ENCODE assay signal across 10 mouse cellular contexts in genomic region chr5:120626399-120626798, GRCm38 (mm10). TPM values are rescaled to one million over a fixed set of nuclear protein-coding genes. Genes with fewer than 3 reads are reported as not detected.
DNase-seq lines count a peak whose midpoint lies in the region; ATAC-seq and TF ChIP-seq lines count a peak whose summit lies in the region.
"Had no signal": no experiment of that assay in that cellular context is flagged by ENCODE, and none has a peak within 500 bp of the region (broad histone marks: within the 10 kb centered on the region; RNA-seq: fewer than 3 reads in every experiment).

No protein-coding gene starts in this region.

- H3K27ac ChIP-seq in hindbrain, embryonic 12.5 days = no peak overlapping the region
- no peak overlapping the region for H3K27ac ChIP-seq in hindbrain, postnatal 0 days
- H3K27ac ChIP-seq in ES-E14 (ENCODE audit: insufficient read depth, low read depth, low read length, poor library complexity, severe bottlenecking) = no peak overlapping the region
- no peak overlapping the region for H3K27ac ChIP-seq in embryonic facial prominence, embryonic 11.5 days (replicated peaks; ENCODE audit: low read depth, low read length)

- H3K9me3 ChIP-seq in hindbrain, embryonic 12.5 days (replicated peaks) = no peaks in the 10 kb centered on the region
- no peaks in the 10 kb centered on the region for H3K9me3 ChIP-seq in hindbrain, postnatal 0 days (ENCODE audit: low read length)
- no peaks in the 10 kb centered on the region for H3K9me3 ChIP-seq in ES-E14 (ENCODE audit: control insufficient read depth, insufficient read depth, low read depth, low read length)
- no peaks in the 10 kb centered on the region for H3K9me3 ChIP-seq in embryonic facial prominence, embryonic 11.5 days (replicated peaks; ENCODE audit: control insufficient read depth, low read length)

- no peak for TF ChIP-seq CTCF in hindbrain, postnatal 0 days (IDR thresholded peaks at IDR 0.05; ENCODE audit: low read depth)

- H3K4me3 ChIP-seq in hindbrain, embryonic 12.5 days = no peak overlapping the region
- no peak overlapping the region for H3K4me3 ChIP-seq in hindbrain, postnatal 0 days (ENCODE audit: low read length)
- no peak overlapping the region; a peak in 1 of 4 replicates for H3K4me3 ChIP-seq in ES-E14 (ENCODE audit: insufficient read depth in 1 of 2, low read depth in 1 of 2, low read length in 2 of 2, poor library complexity in 1 of 2, severe bottlenecking in 1 of 2)
- H3K4me3 ChIP-seq in embryonic facial prominence, embryonic 11.5 days (ENCODE audit: low read depth, low read length) = no peak overlapping the region

- no peak overlapping the region for H3K9ac ChIP-seq in hindbrain, embryonic 12.5 days
- no peak overlapping the region for H3K9ac ChIP-seq in hindbrain, postnatal 0 days (replicated peaks; ENCODE audit: low read length)
- H3K9ac ChIP-seq in ES-E14 (ENCODE audit: insufficient read depth, low read depth, low read length, poor library complexity, severe bottlenecking) = no peak overlapping the region
- H3K9ac ChIP-seq in embryonic facial prominence, embryonic 11.5 days (replicated peaks; ENCODE audit: low read length) = no peak overlapping the region

- H3K4me1 ChIP-seq in hindbrain, embryonic 12.5 days = peaks cover 17% of the 10 kb centered on the region
- no peaks in the 10 kb centered on the region for H3K4me1 ChIP-seq in hindbrain, postnatal 0 days (ENCODE audit: insufficient read depth, low read length)
- H3K4me1 ChIP-seq in ES-E14 (ENCODE audit: control insufficient read depth in 2 of 2, insufficient read depth in 2 of 2, low read length in 2 of 2, poor library complexity in 1 of 2) = peaks cover 5 to 11% of the 10 kb centered on the region in 2 experiments; a peak in 2 of 4 replicates
- no peaks in the 10 kb centered on the region for H3K4me1 ChIP-seq in embryonic facial prominence, embryonic 11.5 days (ENCODE audit: control insufficient read depth, insufficient read depth, low read length)

- in situ Hi-C loops in ES-E14 (cut with MboI; ENCODE audit: low sequenced_read_pairs in 2 of 2, unreplicated experiment in 2 of 2) = loop anchor here in 1 of 2 experiments (10.0 kb wide), 1 partner anchor 108 kb away; no protein-coding TSS in a partner anchor

- WGBS in hindbrain, embryonic 12.5 days = 25% methylated on average over 19 of the region's 19 CpGs
- 41% methylated on average over 19 of the region's 19 CpGs for WGBS in hindbrain, postnatal 0 days
- WGBS in embryonic facial prominence, embryonic 11.5 days = 28% methylated on average over 18 of the region's 19 CpGs

- peaks cover 19% of the 10 kb centered on the region for H3K27me3 ChIP-seq in hindbrain, embryonic 12.5 days
- H3K27me3 ChIP-seq in hindbrain, postnatal 0 days (ENCODE audit: insufficient read depth, low read length) = no peaks in the 10 kb centered on the region
- peaks cover 3% of the 10 kb centered on the region; the same call in 1 of the 2 replicates for H3K27me3 ChIP-seq in embryonic facial prominence, embryonic 11.5 days (ENCODE audit: control insufficient read depth, insufficient read depth, low read length)

- 0 out of 2 replicates have a peak, but pooled peaks have one; percentile 41 for ATAC-seq in hindbrain, embryonic 12.5 days (ENCODE audit: low FRiP score)
- no peak for ATAC-seq in hindbrain, postnatal 0 days
- no peak for ATAC-seq in embryonic facial prominence, embryonic 11.5 days (replicated peaks; ENCODE audit: insufficient number of reproducible peaks, low FRiP score, low TSS enrichment, low read depth)

- peaks cover 68% of the 10 kb centered on the region for H3K36me3 ChIP-seq in hindbrain, embryonic 12.5 days
- H3K36me3 ChIP-seq in hindbrain, postnatal 0 days (ENCODE audit: insufficient read depth, low read length) = peaks cover 40% of the 10 kb centered on the region
- peaks cover 58% of the 10 kb centered on the region for H3K36me3 ChIP-seq in ES-E14 (ENCODE audit: control insufficient read depth, insufficient read depth, low read length, poor library complexity, severe bottlenecking)
- H3K36me3 ChIP-seq in embryonic facial prominence, embryonic 11.5 days (replicated peaks; ENCODE audit: control insufficient read depth, insufficient read depth, low read depth, low read length) = peaks cover 8% of the 10 kb centered on the region

- no peak for DNase-seq in hindbrain, postnatal 0 days (ENCODE audit: low spot score)
- peak; percentile 95 for DNase-seq in ES-E14 (ENCODE audit: low read depth, low spot score)
- peak; percentile 61 for DNase-seq in embryonic facial prominence, embryonic 11.5 days (ENCODE audit: low spot score)
- DNase-seq in lung, postnatal 4 days = peak; percentile 48 to 54
- DNase-seq in gastrocnemius, postnatal 25 days = no peak
- no peak for DNase-seq in urinary bladder, postnatal 10 days (ENCODE audit: low spot score)
- no peak for DNase-seq in heart, adult 8-10 months (ENCODE audit: low spot score)
- DNase-seq: spleen, adult 18-20 months had no signal

- H3K4me2 ChIP-seq in hindbrain, embryonic 12.5 days (replicated peaks) = no peak overlapping the region
- H3K4me2 ChIP-seq in hindbrain, postnatal 0 days (ENCODE audit: low read depth, low read length) = no peak overlapping the region
- no peak overlapping the region for H3K4me2 ChIP-seq in embryonic facial prominence, embryonic 11.5 days (ENCODE audit: low read depth, low read length)

TF ChIP-seq in ES-E14, 5 proteins besides CTCF, POLR2A, EP300 and RAD21:
- TF ChIP-seq HCFC1 (IDR thresholded peaks at IDR 0.05; ENCODE audit: borderline replicate concordance, insufficient read depth, low read length) (no peak), MAFK (IDR thresholded peaks at IDR 0.05; ENCODE audit: insufficient read depth, low read depth, low read length) (no peak), ZC3H11A (IDR thresholded peaks at IDR 0.05; ENCODE audit: borderline replicate concordance, low read depth, low read length) (no peak), CHD2 (IDR thresholded peaks at IDR 0.05; ENCODE audit: low read depth, low read length) (no peak), ZNF384 (IDR thresholded peaks at IDR 0.05; ENCODE audit: low read depth, low read length) (no peak)

RNA-seq across cellular contexts. Expression of gene Cfap73, which starts 7.6 kb away (rescaled TPM):
- 0.56 and 0.77 TPM in 2 replicates for polyA plus RNA-seq in hindbrain, embryonic 12.5 days (2016; fragmentation: Nextera tagmentation; extraction: Ambion mirVana)
- 0.21 and 0.79 TPM in 2 replicates for total RNA-seq in hindbrain, postnatal 0 days (2014; rRNA removed)
- polyA plus RNA-seq in hindbrain, postnatal 0 days (2015; fragmentation: Nextera tagmentation; extraction: Ambion mirVana) = 0.26 and 0.86 TPM in 2 replicates
- total RNA-seq in ES-E14 (2012; rRNA removed) = not detected in 2 replicates
- polyA plus RNA-seq in embryonic facial prominence, embryonic 11.5 days (2014; fragmentation: Nextera tagmentation; extraction: Ambion mirVana) = not detected in 2 replicates
- total RNA-seq in gastrocnemius, postnatal 25 days (2021) = not detected
- not detected for total RNA-seq in heart, adult 8-10 months (2022)
- total RNA-seq: heart, postnatal 25 days had no signal

RNA-seq across cellular contexts. Expression of gene Ddx54, which starts 13.9 kb away (rescaled TPM):
- 53.2 and 53.6 TPM in 2 replicates for polyA plus RNA-seq in hindbrain, embryonic 12.5 days (2016; fragmentation: Nextera tagmentation; extraction: Ambion mirVana)
- 37.3 and 40.1 TPM in 2 replicates for total RNA-seq in hindbrain, postnatal 0 days (2014; rRNA removed)
- polyA plus RNA-seq in hindbrain, postnatal 0 days (2015; fragmentation: Nextera tagmentation; extraction: Ambion mirVana) = 30.8 and 31.9 TPM in 2 replicates
- total RNA-seq in ES-E14 (2012; rRNA removed) = 90.7 and 108 TPM in 2 replicates
- 28.9 and 29.7 TPM in 2 replicates for polyA plus RNA-seq in embryonic facial prominence, embryonic 11.5 days (2014; fragmentation: Nextera tagmentation; extraction: Ambion mirVana)
- 10 to 100 TPM; 15.7 to 17.1 TPM for total RNA-seq in gastrocnemius, postnatal 25 days (2021)
- 10 to 100 TPM; 21.0 to 24.7 (median 23.0) TPM for total RNA-seq in heart, adult 8-10 months (2022)

RNA-seq across cellular contexts. Expression of gene Rita1, which starts 14.0 kb away (rescaled TPM):
- 16.8 and 19.2 TPM in 2 replicates for polyA plus RNA-seq in hindbrain, embryonic 12.5 days (2016; fragmentation: Nextera tagmentation; extraction: Ambion mirVana)
- 38.0 and 38.6 TPM in 2 replicates for total RNA-seq in hindbrain, postnatal 0 days (2014; rRNA removed)
- 30.1 and 30.4 TPM in 2 replicates for polyA plus RNA-seq in hindbrain, postnatal 0 days (2015; fragmentation: Nextera tagmentation; extraction: Ambion mirVana)
- 20.6 and 23.7 TPM in 2 replicates for total RNA-seq in ES-E14 (2012; rRNA removed)
- 8.3 and 8.8 TPM in 2 replicates for polyA plus RNA-seq in embryonic facial prominence, embryonic 11.5 days (2014; fragmentation: Nextera tagmentation; extraction: Ambion mirVana)
- total RNA-seq in gastrocnemius, postnatal 25 days (2021) = 1 to 10 TPM; 4.8 to 6.3 TPM
- total RNA-seq in heart, adult 8-10 months (2022) = 10 to 100 TPM; 14.3 to 17.9 (median 15.3) TPM

RNA-seq across cellular contexts. Expression of gene Rasal1, which starts 22.2 kb away (rescaled TPM):
- polyA plus RNA-seq in hindbrain, embryonic 12.5 days (2016; fragmentation: Nextera tagmentation; extraction: Ambion mirVana) = 0.06 and 0.38 TPM in 2 replicates
- 3.9 and 8.2 TPM in 2 replicates for total RNA-seq in hindbrain, postnatal 0 days (2014; rRNA removed)
- polyA plus RNA-seq in hindbrain, postnatal 0 days (2015; fragmentation: Nextera tagmentation; extraction: Ambion mirVana) = 3.2 and 4.7 TPM in 2 replicates
- 3.5 and 6.9 TPM in 2 replicates for total RNA-seq in ES-E14 (2012; rRNA removed)
- polyA plus RNA-seq in embryonic facial prominence, embryonic 11.5 days (2014; fragmentation: Nextera tagmentation; extraction: Ambion mirVana) = 0.34 TPM in 1 of 2 replicates, not detected in the other
- total RNA-seq in gastrocnemius, postnatal 25 days (2021) = not detected
- total RNA-seq in heart, adult 8-10 months (2022) = under 1 TPM in 3 of 4 experiments, not detected in 1; 0.44 to 0.79 (median 0.46) TPM
- total RNA-seq: heart, postnatal 25 days had no signal

RNA-seq across cellular contexts. Expression of gene Iqcd, which starts 37.6 kb away (rescaled TPM):
- polyA plus RNA-seq in hindbrain, embryonic 12.5 days (2016; fragmentation: Nextera tagmentation; extraction: Ambion mirVana) = 1.9 and 2.5 TPM in 2 replicates
- 0.63 and 1.9 TPM in 2 replicates for total RNA-seq in hindbrain, postnatal 0 days (2014; rRNA removed)
- 1.8 and 2.0 TPM in 2 replicates for polyA plus RNA-seq in hindbrain, postnatal 0 days (2015; fragmentation: Nextera tagmentation; extraction: Ambion mirVana)
- 0.16 TPM in 1 of 2 replicates, not detected in the other for total RNA-seq in ES-E14 (2012; rRNA removed)
- polyA plus RNA-seq in embryonic facial prominence, embryonic 11.5 days (2014; fragmentation: Nextera tagmentation; extraction: Ambion mirVana) = 0.31 and 0.55 TPM in 2 replicates
- total RNA-seq in gastrocnemius, postnatal 25 days (2021) = under 1 TPM in 1 of 2 experiments, not detected in 1; 0.18 TPM
- total RNA-seq in heart, adult 8-10 months (2022) = under 1 TPM in 2 of 4 experiments, not detected in 2; 0.14 to 0.22 TPM
- total RNA-seq: heart, postnatal 25 days had no signal

Comparison
In these comparisons a context has a peak if more than half of its experiments do, and no peak if none do; other contexts are left out.
1. DNase-seq: peak in ES-E14 (single experiment), embryonic facial prominence, embryonic 11.5 days (single experiment) and lung, postnatal 4 days (2 of 2); none in hindbrain, postnatal 0 days (single experiment), gastrocnemius, postnatal 25 days (single experiment), urinary bladder, postnatal 10 days (single experiment) and heart, adult 8-10 months (single experiment).